Mouse (Mus musculus) neural tube, embryonic 15.5 days (tissue): Measurements from ENCODE around the gene Abca5. TPM values are rescaled to one million over a fixed set of nuclear protein-coding genes. Genes with fewer than 3 reads are reported as not detected.
A peak's percentile ranks its signal among the peaks of the same experiment; 100 is the strongest.
"Not testable (repeated sequence)": the region's sequence is repeated elsewhere in the genome, so short reads cannot be mapped to it uniquely, and the experiment has no call there.

Experiments used
- ATAC-seq: fragments of 200-750 bp; cut with Nextera tagmentation; 2 replicates; pipeline ENCODE4 v1.8.0; 2017; ENCODE audit warnings: mild to moderate bottlenecking, moderate TSS enrichment, moderate library complexity; ENCODE audit not compliant: low FRiP score
- H3K27ac ChIP-seq: fragments of 300-500 bp; sonication (generic); replicated peaks from 2 replicates; pipeline ENCODE4 v1.5.1; 2015; ENCODE audit warnings: mild to moderate bottlenecking, inconsistent platforms
- H3K27me3 ChIP-seq: fragments of 300-500 bp; sonication (generic); replicated peaks from 2 replicates; pipeline ENCODE4 v1.6.1; 2015; ENCODE audit warnings: inconsistent platforms
- H3K36me3 ChIP-seq: fragments of 300-500 bp; sonication (generic); 2 replicates; pipeline ENCODE4 v1.6.1; 2015; ENCODE audit warnings: inconsistent platforms
- H3K4me1 ChIP-seq: fragments of 300-500 bp; sonication (generic); 2 replicates; pipeline ENCODE4 v1.6.1; 2015; ENCODE audit warnings: inconsistent platforms
- H3K4me2 ChIP-seq: fragments of 300-500 bp; sonication (generic); 2 replicates; pipeline ENCODE4 v1.6.1; 2015; ENCODE audit warnings: inconsistent platforms, mild to moderate bottlenecking, moderate library complexity
- H3K4me3 ChIP-seq: fragments of 300-500 bp; sonication (generic); replicated peaks from 2 replicates; pipeline ENCODE4 v1.5.1; 2015; ENCODE audit warnings: mild to moderate bottlenecking, inconsistent platforms
- H3K9ac ChIP-seq: fragments of 300-500 bp; sonication (generic); replicated peaks from 2 replicates; pipeline ENCODE4 v1.6.1; 2015; ENCODE audit warnings: mild to moderate bottlenecking, inconsistent platforms
- H3K9me3 ChIP-seq: fragments of 300-500 bp; sonication (generic); replicated peaks from 2 replicates; pipeline ENCODE4 v1.6.1; 2016; ENCODE audit warnings: inconsistent platforms
- WGBS: fragments of 180-500 bp; shearing (Covaris S2); methylation state at CpG from one replicate; pipeline ENCODE4 v1.1.7; 2015; ENCODE audit warnings: mixed read lengths; 5-methylcytosine and 5-hydroxymethylcytosine counted together
- polyA plus RNA-seq: library from polyadenylated mRNA; unstranded; fragments of >200 nt; fragmentation: Nextera tagmentation; extraction: Ambion mirVana; gene quantifications from 2 replicates; pipeline ENCODE4 v1.2.1, GENCODE M21; 2015

Abca5 gene
- polyA plus RNA-seq, 1 experiment from 2014 or later: 10.6 TPM

GRCm38 (mm10) chr11:110357756-110358551 lies 20.4 kb upstream of the Abca5 start:
- no peak overlapping the region for H3K9ac ChIP-seq
- no peak overlapping the region for H3K27ac ChIP-seq
- H3K4me2 ChIP-seq: no peak overlapping the region
- WGBS: 78% methylated on average over 16 of the region's 16 CpGs
- no peaks in the 10 kb centered on the region for H3K36me3 ChIP-seq
- no peaks in the 10 kb centered on the region for H3K9me3 ChIP-seq
- no peaks in the 10 kb centered on the region for H3K27me3 ChIP-seq
- H3K4me1 ChIP-seq: no peaks in the 10 kb centered on the region
- no peak overlapping the region for H3K4me3 ChIP-seq
- ATAC-seq: no peak

GRCm38 (mm10) chr11:110355131-110355530 lies 17.6 kb upstream of the Abca5 start:
- H3K4me1 ChIP-seq, H3K27me3 ChIP-seq, H3K4me3 ChIP-seq, H3K9me3 ChIP-seq, H3K36me3 ChIP-seq, ATAC-seq, H3K27ac ChIP-seq, H3K9ac ChIP-seq, H3K4me2 ChIP-seq: not testable (repeated sequence)
- WGBS: 87% methylated on average over 9 of the region's 9 CpGs

- Histone ChIP-seq H3K9me3 (no peaks in the 10 kb centered on the region), H3K9ac (no peak overlapping the region), H3K27me3 (no peaks in the 10 kb centered on the region), H3K4me3 (no peak overlapping the region), H3K4me2 (no peak overlapping the region), H3K4me1 (no peaks in the 10 kb centered on the region), H3K27ac (no peak overlapping the region), H3K36me3 (no peaks in the 10 kb centered on the region)
- WGBS: 87% methylated on average over 9 of the region's 9 CpGs
- no peak for ATAC-seq
Measured at GRCm38 (mm10) chr11:110354261-110354660, 16.7 kb upstream of the Abca5 start.

- H3K9ac ChIP-seq: no peak overlapping the region
- H3K27ac ChIP-seq: no peak overlapping the region
- H3K4me3 ChIP-seq: no peak overlapping the region
- no peak for ATAC-seq
- no peaks in the 10 kb centered on the region for H3K4me1 ChIP-seq
- no peaks in the 10 kb centered on the region for H3K27me3 ChIP-seq
- H3K36me3 ChIP-seq: no peaks in the 10 kb centered on the region
- no peaks in the 10 kb centered on the region for H3K9me3 ChIP-seq
- no peak overlapping the region for H3K4me2 ChIP-seq
- WGBS: 87% methylated on average over 2 of the region's 2 CpGs
Measured at GRCm38 (mm10) chr11:110348170-110348569, 10.7 kb upstream of the Abca5 start.

- ATAC-seq: no peak
- WGBS: 68% methylated on average over 6 of the region's 6 CpGs
Measured at GRCm38 (mm10) chr11:110347768-110348167, 10.3 kb upstream of the Abca5 start.

GRCm38 (mm10) chr11:110336814-110337288 lies 665 bp downstream of the Abca5 start:
- H3K4me1 ChIP-seq: peaks cover 13% of the 10 kb centered on the region; the same call in 1 of the 2 replicates
- under 1% methylated on average over 18 of the region's 18 CpGs for WGBS
- H3K27ac ChIP-seq: peak overlapping the region; percentile 86
- H3K27me3 ChIP-seq: no peaks in the 10 kb centered on the region
- peak; percentile 60 for ATAC-seq
- peak overlapping the region; percentile 87 for H3K4me3 ChIP-seq
- peak overlapping the region; percentile 79 for H3K4me2 ChIP-seq
- no peaks in the 10 kb centered on the region for H3K36me3 ChIP-seq
- no peaks in the 10 kb centered on the region for H3K9me3 ChIP-seq
- H3K9ac ChIP-seq: peak overlapping the region; percentile 90

More at GRCm38 (mm10) chr11:110347768-110348167, 10.3 kb upstream of the Abca5 start:
- no peak overlapping the region for H3K9ac ChIP-seq
- H3K4me1 ChIP-seq: no peaks in the 10 kb centered on the region
- no peaks in the 10 kb centered on the region for H3K27me3 ChIP-seq
- H3K4me3 ChIP-seq: no peak overlapping the region
- no peak overlapping the region for H3K27ac ChIP-seq
- H3K36me3 ChIP-seq: no peaks in the 10 kb centered on the region
- no peaks in the 10 kb centered on the region for H3K9me3 ChIP-seq
- no peak overlapping the region for H3K4me2 ChIP-seq

GRCm38 (mm10) chr11:110330093-110330492 lies 7.4 kb downstream of the Abca5 start:
- no peak overlapping the region for H3K4me3 ChIP-seq
- H3K4me1 ChIP-seq: peaks cover 14% of the 10 kb centered on the region
- H3K4me2 ChIP-seq: no peak overlapping the region
- no peak for ATAC-seq
- WGBS: 65% methylated on average over 6 of the region's 6 CpGs
- no peak overlapping the region for H3K9ac ChIP-seq
- H3K36me3 ChIP-seq: no peaks in the 10 kb centered on the region
- H3K27ac ChIP-seq: no peak overlapping the region
- no peaks in the 10 kb centered on the region for H3K9me3 ChIP-seq
- no peaks in the 10 kb centered on the region for H3K27me3 ChIP-seq

- Histone ChIP-seq H3K9ac (no peak overlapping the region), H3K4me2 (no peak overlapping the region), H3K4me1 (no peaks in the 10 kb centered on the region), H3K27me3 (no peaks in the 10 kb centered on the region), H3K27ac (no peak overlapping the region), H3K4me3 (no peak overlapping the region), H3K9me3 (no peaks in the 10 kb centered on the region), H3K36me3 (peaks cover 10% of the 10 kb centered on the region)
- ATAC-seq: no peak
- WGBS: 75% methylated on average over 8 of the region's 8 CpGs
Measured at GRCm38 (mm10) chr11:110322266-110322665, 15.2 kb downstream of the Abca5 start.

GRCm38 (mm10) chr11:110306475-110307168 lies 30.9 kb downstream of the Abca5 start:
- H3K4me3 ChIP-seq: no peak overlapping the region
- peaks cover 2% of the 10 kb centered on the region; the same call in 1 of the 2 replicates for H3K36me3 ChIP-seq
- H3K4me2 ChIP-seq: no peak overlapping the region
- 90% methylated on average over 12 of the region's 12 CpGs for WGBS
- no peak overlapping the region for H3K9ac ChIP-seq
- no peaks in the 10 kb centered on the region for H3K27me3 ChIP-seq
- no peak for ATAC-seq
- H3K27ac ChIP-seq: no peak overlapping the region
- no peaks in the 10 kb centered on the region for H3K9me3 ChIP-seq
- no peaks in the 10 kb centered on the region for H3K4me1 ChIP-seq

GRCm38 (mm10) chr11:110303411-110303810 lies 34.1 kb downstream of the Abca5 start:
- 54% methylated on average over 3 of the region's 3 CpGs for WGBS
- no peaks in the 10 kb centered on the region for H3K27me3 ChIP-seq
- ATAC-seq: no peak

GRCm38 (mm10) chr11:110297917-110298533 lies 39.5 kb downstream of the Abca5 start:
- 87% methylated on average over 13 of the region's 13 CpGs for WGBS
- Histone ChIP-seq H3K36me3 (peaks cover 24% of the 10 kb centered on the region), H3K27me3 (no peaks in the 10 kb centered on the region), H3K9me3 (no peaks in the 10 kb centered on the region), H3K4me2 (no peak overlapping the region), H3K4me3 (no peak overlapping the region), H3K27ac (no peak overlapping the region), H3K9ac (no peak overlapping the region), H3K4me1 (no peaks in the 10 kb centered on the region)
- ATAC-seq: no peak

More at GRCm38 (mm10) chr11:110303411-110303810, 34.1 kb downstream of the Abca5 start:
- H3K36me3 ChIP-seq: peaks cover 11% of the 10 kb centered on the region; the same call in 1 of the 2 replicates
- H3K4me1 ChIP-seq: no peaks in the 10 kb centered on the region
- no peaks in the 10 kb centered on the region for H3K9me3 ChIP-seq
- no peak overlapping the region for H3K4me2 ChIP-seq
- no peak overlapping the region for H3K9ac ChIP-seq
- no peak overlapping the region for H3K27ac ChIP-seq
- no peak overlapping the region for H3K4me3 ChIP-seq
